In the genomic region with DNA sequence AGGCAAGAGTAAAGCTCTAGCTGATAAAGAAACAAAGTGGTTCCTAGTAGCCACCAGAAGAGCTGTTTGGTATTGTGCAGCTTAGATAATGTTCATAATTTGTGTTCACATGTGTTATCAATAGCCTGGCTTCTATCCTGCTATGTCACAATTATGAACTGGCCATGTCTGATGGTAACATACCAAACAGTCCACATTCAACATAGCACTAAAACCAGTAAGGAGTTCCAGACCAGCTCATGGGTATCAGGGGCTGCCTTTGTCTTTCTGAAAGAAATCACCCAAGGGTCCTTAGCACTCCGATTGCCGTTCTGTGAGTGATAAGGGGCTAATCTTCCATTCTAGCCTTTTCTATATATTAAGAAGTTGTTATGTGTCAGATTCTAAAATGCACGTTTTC, we compare ENCODE assay signal across 14 mouse cellular contexts.
"Had no signal": no experiment of that assay in that cellular context is flagged by ENCODE, and none has a peak within 500 bp of the region (broad histone marks: within the 10 kb centered on the region; RNA-seq: fewer than 3 reads in every experiment).

No protein-coding gene starts in this region.

- H3K27ac ChIP-seq: kidney, postnatal 0 days; layer of hippocampus, adult 2 months; limb, embryonic 10.5 days; limb, embryonic 13.5 days; liver, embryonic 12.5 days; liver, embryonic 15.5 days had no signal

- H3K36me3 ChIP-seq: limb, embryonic 10.5 days; limb, embryonic 13.5 days; liver, embryonic 12.5 days; liver, embryonic 15.5 days had no signal

- H3K4me1 ChIP-seq: limb, embryonic 10.5 days; limb, embryonic 13.5 days; liver, embryonic 12.5 days; liver, embryonic 15.5 days had no signal

- H3K4me3 ChIP-seq: layer of hippocampus, adult 2 months; limb, embryonic 10.5 days; limb, embryonic 13.5 days; liver, embryonic 12.5 days; liver, embryonic 15.5 days had no signal

- H3K9me3 ChIP-seq: limb, embryonic 10.5 days; limb, embryonic 13.5 days; liver, embryonic 12.5 days; liver, embryonic 15.5 days had no signal

- ATAC-seq: liver, embryonic 12.5 days had no signal

- DNase-seq: kidney, postnatal 25 days; layer of hippocampus, adult 9-11 months; liver; lung, adult 18-20 months; midbrain, embryonic 14.5 days; thymus, adult 18-20 months; thymus, postnatal 36 days had no signal

- H3K9ac ChIP-seq: limb, embryonic 13.5 days; liver, embryonic 12.5 days; liver, embryonic 15.5 days had no signal

- H3K27me3 ChIP-seq: limb, embryonic 13.5 days; liver, embryonic 12.5 days; liver, embryonic 15.5 days had no signal

- H3K4me2 ChIP-seq: limb, embryonic 13.5 days; liver, embryonic 12.5 days; liver, embryonic 15.5 days; midbrain, embryonic 11.5 days had no signal
